Mouse (Mus musculus): ENCODE results near the gene Zc3h6. TPM values are rescaled to one million over a fixed set of nuclear protein-coding genes. Genes with fewer than 3 reads are reported as not detected.
A peak's percentile ranks its signal among the peaks of the same experiment; 100 is the strongest.

Gene Zc3h6
- polyA plus RNA-seq, 1 experiment from 2014 or later: 2.5 TPM

DNA sequence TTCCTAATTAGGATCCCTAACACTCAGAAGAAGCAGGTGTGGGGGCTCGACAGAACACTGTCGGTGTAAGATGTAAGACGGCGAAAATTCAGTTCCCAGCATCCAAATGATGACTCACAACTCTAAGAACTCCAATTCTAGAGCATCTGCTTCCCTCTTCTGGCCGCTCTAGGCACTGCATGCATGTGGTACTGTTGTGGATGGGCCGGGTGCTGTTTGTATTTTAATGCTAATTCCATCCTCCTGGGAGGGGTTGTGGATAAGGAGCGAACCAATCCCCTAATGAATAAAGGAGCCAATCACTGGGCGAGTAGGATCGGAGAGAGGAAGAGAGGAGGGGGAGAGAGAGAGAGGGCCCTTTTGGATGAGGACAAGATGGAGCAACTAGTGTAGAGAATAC lies 89.4 kb downstream of the Zc3h6 start:
- Histone ChIP-seq H3K4me3 (ENCODE audit: control insufficient read depth in 1 of 2, insufficient read depth in 1 of 2, low read depth in 1 of 2, low read length in 2 of 2) (no peak overlapping the region), H3K4me1 (ENCODE audit: control insufficient read depth in 2 of 2, insufficient read depth in 2 of 2, low read length in 2 of 2) (no peaks in the 10 kb centered on the region), H3K36me3 (ENCODE audit: control insufficient read depth, insufficient read depth, low read length) (no peaks in the 10 kb centered on the region), H3K27ac (replicated peaks in 1 of 2; ENCODE audit: control insufficient read depth in 1 of 2, insufficient read depth in 1 of 2, low read depth in 2 of 2, low read length in 2 of 2) (no peak overlapping the region), H3K9me3 (ENCODE audit: control insufficient read depth, low read length) (peaks cover 6% of the 10 kb centered on the region), H3K27me3 (ENCODE audit: control insufficient read depth, insufficient read depth, low read length) (no peaks in the 10 kb centered on the region), H3K4me2 (ENCODE audit: low read length) (no peak overlapping the region), H3K9ac (ENCODE audit: low read length) (no peak overlapping the region)
- ATAC-seq (ENCODE audit: insufficient number of reproducible peaks, insufficient read depth, low FRiP score, low read depth): no peak
- WGBS: 45% methylated on average over 9 of the region's 9 CpGs

DNA sequence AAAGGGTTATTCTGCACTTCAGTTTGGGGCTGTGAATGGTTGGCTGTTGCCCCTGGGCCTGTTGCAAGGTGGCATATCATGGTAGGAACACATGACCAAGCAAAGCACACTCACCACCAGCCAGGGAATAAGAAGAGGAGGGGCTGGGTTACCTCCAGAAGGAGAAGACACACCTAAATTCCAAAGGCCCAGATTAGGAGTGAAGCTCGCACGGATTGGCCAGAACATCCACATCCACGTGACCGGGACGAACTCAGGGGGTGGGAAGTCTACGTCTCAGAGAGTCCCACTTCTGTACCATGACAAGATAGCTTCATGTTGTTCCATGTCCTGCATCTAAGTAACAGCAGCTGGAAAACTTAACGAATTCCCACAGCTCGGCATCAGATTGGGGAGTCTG lies 90.1 kb downstream of the Zc3h6 start:
- peaks cover 6% of the 10 kb centered on the region for H3K9me3 ChIP-seq (ENCODE audit: control insufficient read depth, low read length)
- H3K4me1 ChIP-seq (ENCODE audit: control insufficient read depth in 2 of 2, insufficient read depth in 2 of 2, low read length in 2 of 2): no peaks in the 10 kb centered on the region
- no peak overlapping the region for H3K4me3 ChIP-seq (ENCODE audit: control insufficient read depth in 1 of 2, insufficient read depth in 1 of 2, low read depth in 1 of 2, low read length in 2 of 2)
- H3K27me3 ChIP-seq (ENCODE audit: control insufficient read depth, insufficient read depth, low read length): no peaks in the 10 kb centered on the region
- WGBS: 90% methylated on average over 8 of the region's 8 CpGs
- H3K9ac ChIP-seq (ENCODE audit: low read length): no peak overlapping the region
- no peak for ATAC-seq (ENCODE audit: insufficient number of reproducible peaks, insufficient read depth, low FRiP score, low read depth)
- no peak overlapping the region for H3K27ac ChIP-seq (replicated peaks in 1 of 2; ENCODE audit: control insufficient read depth in 1 of 2, insufficient read depth in 1 of 2, low read depth in 2 of 2, low read length in 2 of 2)
- H3K36me3 ChIP-seq (ENCODE audit: control insufficient read depth, insufficient read depth, low read length): no peaks in the 10 kb centered on the region
- no peak overlapping the region for H3K4me2 ChIP-seq (ENCODE audit: low read length)

DNA sequence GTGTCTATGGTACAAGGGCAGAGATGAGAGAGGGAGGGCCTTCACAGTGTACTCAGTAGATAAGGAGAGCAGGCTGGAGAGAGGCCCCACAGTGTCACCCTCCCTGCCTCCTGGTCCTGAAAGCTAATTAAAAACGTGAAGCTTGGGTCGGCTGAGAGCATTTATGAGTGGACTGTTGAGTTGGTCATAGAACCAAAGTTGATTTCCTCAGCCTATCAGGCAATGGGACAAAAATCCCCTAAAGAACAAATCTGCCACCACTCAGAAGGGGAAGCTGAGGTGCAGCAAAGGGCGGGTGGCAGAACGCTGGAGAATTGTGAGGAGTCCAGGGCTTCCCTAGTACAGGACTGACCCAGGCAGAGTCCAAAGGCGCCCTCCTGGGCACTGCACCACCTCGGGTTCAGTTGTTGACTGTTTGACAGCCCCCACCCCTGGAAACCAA lies 90.7 kb downstream of the Zc3h6 start:
- Histone ChIP-seq H3K4me3 (ENCODE audit: control insufficient read depth in 1 of 2, insufficient read depth in 1 of 2, low read depth in 1 of 2, low read length in 2 of 2) (no peak overlapping the region), H3K4me1 (ENCODE audit: control insufficient read depth in 2 of 2, insufficient read depth in 2 of 2, low read length in 2 of 2) (no peaks in the 10 kb centered on the region), H3K36me3 (ENCODE audit: control insufficient read depth, insufficient read depth, low read length) (no peaks in the 10 kb centered on the region), H3K9ac (ENCODE audit: low read length) (no peak overlapping the region), H3K9me3 (ENCODE audit: control insufficient read depth, low read length) (peaks cover 6% of the 10 kb centered on the region), H3K27ac (replicated peaks in 1 of 2; ENCODE audit: control insufficient read depth in 1 of 2, insufficient read depth in 1 of 2, low read depth in 2 of 2, low read length in 2 of 2) (no peak overlapping the region), H3K4me2 (ENCODE audit: low read length) (no peak overlapping the region), H3K27me3 (ENCODE audit: control insufficient read depth, insufficient read depth, low read length) (no peaks in the 10 kb centered on the region)
- WGBS: 76% methylated on average over 6 of the region's 6 CpGs
- ATAC-seq (ENCODE audit: insufficient number of reproducible peaks, insufficient read depth, low FRiP score, low read depth): no peak

DNA sequence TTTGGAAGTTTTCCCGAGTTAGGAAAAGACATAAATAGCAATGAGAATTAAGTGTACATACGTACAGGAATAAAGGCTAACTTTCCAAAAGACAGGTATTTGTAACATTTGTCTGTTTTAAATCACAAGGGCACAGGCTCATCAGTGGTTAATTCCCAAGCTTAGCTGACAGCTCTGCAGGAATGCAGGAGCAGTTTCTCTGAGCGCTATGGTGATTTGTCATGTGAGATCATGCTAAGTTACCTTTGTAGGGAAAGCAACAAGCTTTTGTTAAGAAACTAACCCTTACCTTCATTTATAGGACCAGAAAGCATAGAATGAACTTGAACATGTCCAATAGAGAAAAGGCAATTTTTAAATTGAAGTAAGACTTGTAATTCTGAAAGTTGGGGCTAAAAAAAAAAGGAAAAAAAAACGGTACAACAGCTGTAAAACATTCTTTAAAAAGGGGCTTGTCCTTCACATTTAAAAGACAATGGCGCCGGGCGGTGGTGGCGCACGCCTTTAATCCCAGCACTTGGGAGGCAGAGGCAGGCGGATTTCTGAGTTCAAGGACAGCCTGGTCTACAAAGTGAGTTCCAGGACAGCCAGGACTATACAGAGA lies 94.4 kb downstream of the Zc3h6 start:
- H3K4me2 ChIP-seq (ENCODE audit: low read length): no peak overlapping the region
- H3K4me3 ChIP-seq (ENCODE audit: control insufficient read depth in 1 of 2, insufficient read depth in 1 of 2, low read depth in 1 of 2, low read length in 2 of 2): no peak overlapping the region
- H3K4me1 ChIP-seq (ENCODE audit: control insufficient read depth in 2 of 2, insufficient read depth in 2 of 2, low read length in 2 of 2): 0 out of 4 replicates have a peak, but pooled peaks cover 0 to 5% of the 10 kb centered on the region in 2 experiments
- H3K27ac ChIP-seq (replicated peaks in 1 of 2; ENCODE audit: control insufficient read depth in 1 of 2, insufficient read depth in 1 of 2, low read depth in 2 of 2, low read length in 2 of 2): no peak overlapping the region
- no peaks in the 10 kb centered on the region for H3K36me3 ChIP-seq (ENCODE audit: control insufficient read depth, insufficient read depth, low read length)
- H3K9me3 ChIP-seq (ENCODE audit: control insufficient read depth, low read length): peaks cover 4% of the 10 kb centered on the region
- no peak overlapping the region for H3K9ac ChIP-seq (ENCODE audit: low read length)
- H3K27me3 ChIP-seq (ENCODE audit: control insufficient read depth, insufficient read depth, low read length): no peaks in the 10 kb centered on the region
- ATAC-seq (ENCODE audit: insufficient number of reproducible peaks, insufficient read depth, low FRiP score, low read depth): no peak
- 64% methylated on average over 10 of the region's 10 CpGs for WGBS

DNA sequence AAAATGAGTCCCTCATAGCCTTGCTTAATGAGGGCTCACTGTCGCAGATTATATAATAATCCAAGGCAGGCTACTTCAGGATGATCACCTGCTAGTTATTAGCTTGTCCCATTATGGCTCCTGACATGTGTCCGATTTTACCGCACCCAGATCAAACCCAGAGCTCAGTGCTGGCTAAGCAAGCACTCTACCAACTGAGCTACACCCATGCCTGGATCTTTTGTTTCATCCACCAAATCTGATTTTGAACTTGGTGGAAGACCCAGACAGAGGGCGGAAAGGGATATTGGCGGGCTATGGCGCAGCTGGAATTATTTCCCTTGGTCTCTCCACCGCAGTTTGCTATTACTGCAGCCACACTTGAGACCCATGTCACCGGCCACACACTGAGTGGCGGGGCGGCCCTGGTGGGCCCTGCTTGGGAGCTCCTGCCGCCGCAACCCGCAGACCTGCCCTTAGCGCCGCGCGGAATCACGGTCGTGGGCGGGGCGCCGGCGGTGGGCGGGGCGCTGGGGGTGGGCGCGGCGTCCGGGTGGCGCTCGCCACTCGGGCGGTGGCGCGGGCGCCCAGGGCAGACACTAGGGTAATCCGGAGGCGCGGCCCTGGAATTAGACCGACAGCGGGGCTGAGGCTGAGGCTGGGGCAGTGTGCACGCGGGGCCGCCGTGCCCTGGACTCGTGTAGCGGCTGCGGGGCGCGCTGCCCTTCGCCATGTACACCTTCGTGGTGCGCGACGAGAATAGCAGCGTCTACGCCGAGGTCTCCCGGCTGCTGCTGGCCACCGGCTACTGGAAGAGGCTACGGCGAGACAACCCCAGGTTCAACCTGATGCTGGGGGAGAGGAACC lies 98.5 kb downstream of the Zc3h6 start, which contains the start of gene Ttl:
Gene Ttl (plus strand): TSS at position 506 of the 846 bp plus-strand sequence.
- 1% methylated on average over 60 of the region's 62 CpGs for WGBS
- ATAC-seq (ENCODE audit: insufficient number of reproducible peaks, insufficient read depth, low FRiP score, low read depth): peak; percentile 91
- H3K27ac ChIP-seq (replicated peaks in 1 of 2; ENCODE audit: control insufficient read depth in 1 of 2, insufficient read depth in 1 of 2, low read depth in 2 of 2, low read length in 2 of 2): peak within 1 kb of the TSS; percentile 20 to 40; a peak in 2 of 4 replicates
- peak within 1 kb of the TSS; percentile 82 for H3K4me2 ChIP-seq (ENCODE audit: low read length)
- H3K36me3 ChIP-seq (ENCODE audit: control insufficient read depth, insufficient read depth, low read length): 0 out of 2 replicates have a peak, but pooled peaks cover 5% of the 10 kb centered on the region
- H3K9ac ChIP-seq (ENCODE audit: low read length): peak within 1 kb of the TSS; percentile 82
- peak within 1 kb of the TSS; percentile 76 to 85 for H3K4me3 ChIP-seq (ENCODE audit: control insufficient read depth in 1 of 2, insufficient read depth in 1 of 2, low read depth in 1 of 2, low read length in 2 of 2)
- no peaks in the 10 kb centered on the region for H3K9me3 ChIP-seq (ENCODE audit: control insufficient read depth, low read length)
- H3K27me3 ChIP-seq (ENCODE audit: control insufficient read depth, insufficient read depth, low read length): no peaks in the 10 kb centered on the region
- peaks cover 3 to 10% of the 10 kb centered on the region in 2 experiments; a peak in 3 of 4 replicates for H3K4me1 ChIP-seq (ENCODE audit: control insufficient read depth in 2 of 2, insufficient read depth in 2 of 2, low read length in 2 of 2)

DNA sequence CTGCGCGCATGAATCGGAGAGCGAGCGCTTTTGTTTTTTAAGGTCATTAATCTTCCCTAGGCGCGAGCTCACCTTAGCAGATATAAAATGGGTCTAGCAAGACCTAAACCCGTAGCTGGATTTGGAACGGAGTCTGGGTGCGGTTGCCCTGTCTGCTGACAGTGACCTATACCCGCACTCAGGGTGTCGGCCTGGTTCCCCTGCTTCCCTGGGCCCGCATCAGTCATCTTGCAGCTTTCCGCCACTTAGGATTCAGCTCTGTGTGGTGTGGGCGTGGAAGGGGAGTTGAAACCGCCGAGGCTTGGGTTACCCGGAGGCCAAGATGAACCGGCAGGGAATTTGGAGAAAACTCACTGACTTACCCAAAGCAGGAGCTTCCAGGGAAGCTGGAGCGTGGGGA lies 99.1 kb downstream of the Zc3h6 start:
- peaks cover 3 to 10% of the 10 kb centered on the region in 2 experiments; a peak in 3 of 4 replicates for H3K4me1 ChIP-seq (ENCODE audit: control insufficient read depth in 2 of 2, insufficient read depth in 2 of 2, low read length in 2 of 2)
- H3K27ac ChIP-seq (replicated peaks in 1 of 2; ENCODE audit: control insufficient read depth in 1 of 2, insufficient read depth in 1 of 2, low read depth in 2 of 2, low read length in 2 of 2): peak overlapping the region; percentile 20 to 40; a peak in 2 of 4 replicates
- H3K27me3 ChIP-seq (ENCODE audit: control insufficient read depth, insufficient read depth, low read length): no peaks in the 10 kb centered on the region
- no peak; the same call in 1 of the 2 replicates for ATAC-seq (ENCODE audit: insufficient number of reproducible peaks, insufficient read depth, low FRiP score, low read depth)
- WGBS: under 1% methylated on average over 20 of the region's 20 CpGs
- no peaks in the 10 kb centered on the region for H3K9me3 ChIP-seq (ENCODE audit: control insufficient read depth, low read length)
- H3K36me3 ChIP-seq (ENCODE audit: control insufficient read depth, insufficient read depth, low read length): 0 out of 2 replicates have a peak, but pooled peaks cover 5% of the 10 kb centered on the region
- peak overlapping the region; percentile 82 for H3K9ac ChIP-seq (ENCODE audit: low read length)
- H3K4me3 ChIP-seq (ENCODE audit: control insufficient read depth in 1 of 2, insufficient read depth in 1 of 2, low read depth in 1 of 2, low read length in 2 of 2): peak overlapping the region; percentile 76 to 85
- H3K4me2 ChIP-seq (ENCODE audit: low read length): peak overlapping the region; percentile 82

Data from heart, embryonic 14.5 days (tissue).